Mouse (Mus musculus) activated CD4-positive, CD25-positive, alpha-beta regulatory T cell, adult 4 months (primary cell): ENCODE results near the gene Gm12185. TPM values are rescaled to one million over a fixed set of nuclear protein-coding genes. Genes with fewer than 3 reads are reported as not detected.

Source experiments
- polyA plus RNA-seq, 2 experiments: library from polyadenylated mRNA; unstranded; fragments of 100-300 nt; shearing (Covaris generic); gene quantifications; one replicate each; pipeline ENCODE4 v1.2.1; 2017

Gene Gm12185
- polyA plus RNA-seq, 2 experiments from 2014 or later, result 4.9 to 7.3 TPM

Other genes with a start within 250 kb of the Gm12185 start
- gene Rack1, start 191.9 kb downstream of the Gm12185 start, polyA plus RNA-seq, result 1,000 to 10,000 TPM; 1,417 to 1,752 TPM
- 1 to 10 TPM; 3.8 to 4.4 TPM for gene Trim41, start 174.9 kb downstream of the Gm12185 start, polyA plus RNA-seq
- 1 to 10 TPM in 1 of 2 experiments, under 1 TPM in 1; 0.52 to 1.1 TPM for gene Trim7, start 166.1 kb downstream of the Gm12185 start, polyA plus RNA-seq
- 1 to 10 TPM; 3.0 to 3.1 TPM for gene Gm12184, start 165.6 kb downstream of the Gm12185 start, polyA plus RNA-seq
- 100 to 1,000 TPM; 204 to 218 TPM for gene Irgm1, start 120.5 kb downstream of the Gm12185 start, polyA plus RNA-seq
- under 1 TPM; 0.37 to 0.66 TPM for gene Gm5431, start 90.0 kb downstream of the Gm12185 start, polyA plus RNA-seq
- gene Psme2b, start 46.0 kb downstream of the Gm12185 start, polyA plus RNA-seq, result 100 to 1,000 TPM; 226 to 234 TPM
- under 1 TPM in 1 of 2 experiments, not detected in 1; 0.82 TPM for gene Olfr56, start 13.3 kb downstream of the Gm12185 start, polyA plus RNA-seq
- gene 9930111J21Rik1, start 12.8 kb downstream of the Gm12185 start, polyA plus RNA-seq, result 100 to 1,000 TPM; 122 to 166 TPM
- gene Tgtp1, start 1.9 kb upstream of the Gm12185 start, polyA plus RNA-seq, result 100 to 1,000 TPM; 242 to 299 TPM
- gene 9930111J21Rik2, start 59.0 kb upstream of the Gm12185 start, polyA plus RNA-seq, result 100 to 1,000 TPM; 114 to 149 TPM
- gene Tgtp2, start 72.0 kb upstream of the Gm12185 start, polyA plus RNA-seq, result 100 to 1,000 TPM; 351 to 409 TPM
- 100 to 1,000 TPM; 399 to 513 TPM for gene Ifi47, start 84.4 kb upstream of the Gm12185 start, polyA plus RNA-seq
- under 1 TPM; 0.15 to 0.37 TPM for gene Olfr1396, start 122.6 kb upstream of the Gm12185 start, polyA plus RNA-seq
- gene Olfr1395, start 150.0 kb upstream of the Gm12185 start, polyA plus RNA-seq, result under 1 TPM in 1 of 2 experiments, not detected in 1; 0.12 TPM
- not detected for gene Olfr1394, start 162.2 kb upstream of the Gm12185 start, polyA plus RNA-seq
- gene Btnl9, start 194.9 kb upstream of the Gm12185 start, polyA plus RNA-seq, result not detected
- 10 to 100 TPM; 47.9 to 54.3 TPM for gene Zfp62, start 211.1 kb upstream of the Gm12185 start, polyA plus RNA-seq